Mouse (Mus musculus) liver, embryonic 15.5 days (tissue): Measurements from ENCODE around the gene Tcp1. TPM values are rescaled to one million over a fixed set of nuclear protein-coding genes. Genes with fewer than 3 reads are reported as not detected.

Experiments used
- ATAC-seq: fragments of 200-750 bp; cut with Nextera tagmentation; 2 replicates; pipeline ENCODE4 v1.8.0; 2017; ENCODE audit warnings: moderate number of reproducible peaks, mild to moderate bottlenecking, moderate library complexity; ENCODE audit not compliant: insufficient read depth
- H3K27ac ChIP-seq: fragments of 300-500 bp; sonication (generic); replicated peaks from 2 replicates; pipeline ENCODE4 v1.5.1; 2015; ENCODE audit warnings: mild to moderate bottlenecking, inconsistent platforms
- H3K27me3 ChIP-seq: fragments of 300-500 bp; sonication (generic); 2 replicates; pipeline ENCODE4 v1.6.1; 2015; ENCODE audit warnings: mild to moderate bottlenecking, inconsistent platforms
- H3K36me3 ChIP-seq: fragments of 300-500 bp; sonication (generic); replicated peaks from 2 replicates; pipeline ENCODE4 v1.6.1; 2015; ENCODE audit warnings: moderate library complexity, mild to moderate bottlenecking, inconsistent platforms
- H3K4me1 ChIP-seq: fragments of 300-500 bp; sonication (generic); replicated peaks from 2 replicates; pipeline ENCODE4 v1.6.1; 2015; ENCODE audit warnings: inconsistent platforms
- H3K4me2 ChIP-seq: fragments of 300-500 bp; sonication (generic); 2 replicates; pipeline ENCODE4 v1.6.1; 2015; ENCODE audit warnings: moderate library complexity, mild to moderate bottlenecking, inconsistent platforms
- H3K4me3 ChIP-seq: fragments of 300-500 bp; sonication (generic); replicated peaks from 2 replicates; pipeline ENCODE4 v1.5.1; 2015; ENCODE audit warnings: mild to moderate bottlenecking, inconsistent platforms
- H3K9ac ChIP-seq: fragments of 300-500 bp; sonication (generic); 2 replicates; pipeline ENCODE4 v1.6.1; 2015; ENCODE audit warnings: moderate library complexity, mild to moderate bottlenecking, inconsistent platforms
- H3K9me3 ChIP-seq: fragments of 300-500 bp; sonication (generic); replicated peaks from 2 replicates; pipeline ENCODE4 v1.6.1; 2016; ENCODE audit warnings: inconsistent platforms
- WGBS: fragments of 180-500 bp; shearing (Covaris S2); methylation state at CpG from one replicate; pipeline ENCODE4 v1.1.7; 2015; ENCODE audit warnings: mixed read lengths; ENCODE audit not compliant: insufficient replicate concordance; 5-methylcytosine and 5-hydroxymethylcytosine counted together
- polyA plus RNA-seq: library from polyadenylated mRNA; unstranded; fragments of >200 nt; fragmentation: Nextera tagmentation; extraction: Ambion mirVana; gene quantifications from 2 replicates; pipeline ENCODE4 v1.2.1, GENCODE M21; 2015

Gene Tcp1
- polyA plus RNA-seq: 185 and 211 TPM in 2 replicates

- Histone ChIP-seq H3K27me3 (no peaks in the 10 kb centered on the region), H3K4me3 (peak within 1 kb of the TSS; percentile 98), H3K4me2 (peak within 1 kb of the TSS; percentile 76), H3K27ac (peak within 1 kb of the TSS; percentile 93), H3K4me1 (peaks cover 25% of the 10 kb centered on the region), H3K36me3 (peaks cover 63% of the 10 kb centered on the region), H3K9me3 (no peaks in the 10 kb centered on the region), H3K9ac (peak within 1 kb of the TSS; percentile 97)
- no peak for ATAC-seq
- under 1% methylated on average over 18 of the region's 18 CpGs for WGBS
Measured at GRCm38 (mm10) chr17:12915488-12915880, at the start of gene Tcp1. Gene Tcp1 (plus strand): TSS chr17:12915701.

GRCm38 (mm10) chr17:12866853-12867252 is 48.6 kb upstream of the Tcp1 start:
- ATAC-seq: no peak
- 70% methylated on average over 10 of the region's 10 CpGs for WGBS
- H3K4me1 ChIP-seq: no peaks in the 10 kb centered on the region
- H3K9me3 ChIP-seq: no peaks in the 10 kb centered on the region
- no peak overlapping the region for H3K27ac ChIP-seq
- H3K9ac ChIP-seq: no peak overlapping the region
- H3K36me3 ChIP-seq: no peaks in the 10 kb centered on the region
- no peak overlapping the region for H3K4me3 ChIP-seq
- H3K27me3 ChIP-seq: peaks cover 9% of the 10 kb centered on the region
- no peak overlapping the region for H3K4me2 ChIP-seq

GRCm38 (mm10) chr17:12868043-12868442 is 47.5 kb upstream of the Tcp1 start, which contains the start of gene Mas1:
Gene Mas1 (minus strand): TSS chr17:12868143.
- no peak within 1 kb of the TSS for H3K4me2 ChIP-seq
- ATAC-seq: no peak
- H3K27ac ChIP-seq: no peak within 1 kb of the TSS
- H3K9ac ChIP-seq: no peak within 1 kb of the TSS
- no peaks in the 10 kb centered on the region for H3K36me3 ChIP-seq
- H3K27me3 ChIP-seq: peaks cover 17% of the 10 kb centered on the region
- 32% methylated on average over 2 of the region's 2 CpGs for WGBS
- H3K9me3 ChIP-seq: no peaks in the 10 kb centered on the region
- H3K4me1 ChIP-seq: no peaks in the 10 kb centered on the region
- no peak within 1 kb of the TSS for H3K4me3 ChIP-seq

GRCm38 (mm10) chr17:12868640-12869039 is 46.9 kb upstream of the Tcp1 start:
- H3K9me3 ChIP-seq: no peaks in the 10 kb centered on the region
- no peak overlapping the region for H3K9ac ChIP-seq
- H3K4me2 ChIP-seq: no peak overlapping the region
- no peak for ATAC-seq
- H3K27me3 ChIP-seq: peaks cover 17% of the 10 kb centered on the region
- H3K36me3 ChIP-seq: no peaks in the 10 kb centered on the region
- 13% methylated on average over 4 of the region's 4 CpGs for WGBS
- H3K4me1 ChIP-seq: no peaks in the 10 kb centered on the region
- no peak overlapping the region for H3K4me3 ChIP-seq
- no peak overlapping the region for H3K27ac ChIP-seq

GRCm38 (mm10) chr17:12872275-12873028 is 43.0 kb upstream of the Tcp1 start:
- Histone ChIP-seq H3K27ac (no peak overlapping the region), H3K36me3 (no peaks in the 10 kb centered on the region), H3K9me3 (no peaks in the 10 kb centered on the region), H3K4me3 (no peak overlapping the region), H3K9ac (no peak overlapping the region), H3K4me2 (no peak overlapping the region), H3K27me3 (peaks cover 20% of the 10 kb centered on the region), H3K4me1 (no peaks in the 10 kb centered on the region)
- WGBS: 53% methylated on average over 16 of the region's 16 CpGs
- ATAC-seq: no peak

- Histone ChIP-seq H3K4me2 (no peak within 1 kb of the TSS), H3K36me3 (no peaks in the 10 kb centered on the region), H3K4me1 (0 out of 2 replicates have a peak, but pooled peaks cover 4% of the 10 kb centered on the region), H3K27ac (no peak within 1 kb of the TSS), H3K9ac (no peak within 1 kb of the TSS), H3K27me3 (peaks cover 13% of the 10 kb centered on the region; the same call in 1 of the 2 replicates), H3K9me3 (no peaks in the 10 kb centered on the region), H3K4me3 (no peak within 1 kb of the TSS)
- no peak for ATAC-seq
- 43% methylated on average over 5 of the region's 5 CpGs for WGBS
Measured at GRCm38 (mm10) chr17:12875734-12876133, 39.8 kb upstream of the Tcp1 start, which contains the start of gene Mrgprh. Gene Mrgprh (plus strand): TSS chr17:12876034.

- Histone ChIP-seq H3K27ac (no peak overlapping the region), H3K4me1 (0 out of 2 replicates have a peak, but pooled peaks cover 4% of the 10 kb centered on the region), H3K9ac (no peak overlapping the region), H3K4me2 (peak overlapping the region; percentile 35; the same call in 1 of the 2 replicates), H3K27me3 (peaks cover 3% of the 10 kb centered on the region; the same call in 1 of the 2 replicates), H3K36me3 (no peaks in the 10 kb centered on the region), H3K9me3 (no peaks in the 10 kb centered on the region), H3K4me3 (no peak overlapping the region)
- peak; percentile 49; the same call in 1 of the 2 replicates for ATAC-seq
- 2% methylated on average over 14 of the region's 14 CpGs for WGBS
Measured at GRCm38 (mm10) chr17:12880178-12880577, 35.3 kb upstream of the Tcp1 start.

GRCm38 (mm10) chr17:12881216-12881615 is 34.3 kb upstream of the Tcp1 start:
- no peaks in the 10 kb centered on the region for H3K36me3 ChIP-seq
- 0 out of 2 replicates have a peak, but pooled peaks cover 4% of the 10 kb centered on the region for H3K4me1 ChIP-seq
- no peak for ATAC-seq
- no peak overlapping the region for H3K27ac ChIP-seq
- no peak overlapping the region for H3K4me3 ChIP-seq
- no peak overlapping the region for H3K9ac ChIP-seq
- H3K4me2 ChIP-seq: no peak overlapping the region
- peaks cover 3% of the 10 kb centered on the region; the same call in 1 of the 2 replicates for H3K27me3 ChIP-seq
- no peaks in the 10 kb centered on the region for H3K9me3 ChIP-seq
- WGBS: 53% methylated on average over 1 of the region's 1 CpGs

- ATAC-seq: no peak
- H3K4me1 ChIP-seq: no peaks in the 10 kb centered on the region
- H3K27ac ChIP-seq: no peak overlapping the region
- WGBS: 38% methylated on average over 6 of the region's 6 CpGs
- H3K4me3 ChIP-seq: no peak overlapping the region
- H3K36me3 ChIP-seq: no peaks in the 10 kb centered on the region; the same call in 1 of the 2 replicates
- H3K27me3 ChIP-seq: no peaks in the 10 kb centered on the region
- no peak overlapping the region for H3K4me2 ChIP-seq
- no peaks in the 10 kb centered on the region for H3K9me3 ChIP-seq
- no peak overlapping the region for H3K9ac ChIP-seq
Measured at GRCm38 (mm10) chr17:12886620-12887019, 28.9 kb upstream of the Tcp1 start.

- 73% methylated on average over 15 of the region's 15 CpGs for WGBS
- Histone ChIP-seq H3K36me3 (no peaks in the 10 kb centered on the region; the same call in 1 of the 2 replicates), H3K9ac (no peak overlapping the region), H3K27me3 (no peaks in the 10 kb centered on the region), H3K4me2 (no peak overlapping the region), H3K4me1 (no peaks in the 10 kb centered on the region), H3K9me3 (no peaks in the 10 kb centered on the region), H3K27ac (no peak overlapping the region), H3K4me3 (no peak overlapping the region)
- ATAC-seq: no peak
Measured at GRCm38 (mm10) chr17:12887021-12887775, 28.3 kb upstream of the Tcp1 start.

- WGBS: 62% methylated on average over 4 of the region's 4 CpGs
Measured at GRCm38 (mm10) chr17:12891054-12891453, 24.4 kb upstream of the Tcp1 start.

More at GRCm38 (mm10) chr17:12891054-12891453, 24.4 kb upstream of the Tcp1 start:
- no peak for ATAC-seq
- Histone ChIP-seq H3K36me3 (no peaks in the 10 kb centered on the region; the same call in 1 of the 2 replicates), H3K4me2 (no peak overlapping the region), H3K27me3 (no peaks in the 10 kb centered on the region), H3K9ac (no peak overlapping the region), H3K9me3 (no peaks in the 10 kb centered on the region), H3K27ac (no peak overlapping the region), H3K4me1 (no peaks in the 10 kb centered on the region), H3K4me3 (no peak overlapping the region)
